Mouse (Mus musculus): ENCODE results near the gene Sun5.

The Sun5 gene

GRCm38 (mm10) chr2:153809921-153810320 is 61.0 kb downstream of the Sun5 start:
- in situ Hi-C loops (cut with MboI, MseI): loop anchor here (5.0 kb wide), 1 partner anchor 112 kb away; no protein-coding TSS in a partner anchor

- in situ Hi-C loops (cut with MboI, MseI): loop anchor here (5.0 kb wide), 1 partner anchor 113 kb away; no protein-coding TSS in a partner anchor
Measured at GRCm38 (mm10) chr2:153808841-153809240, 62.0 kb downstream of the Sun5 start.

- in situ Hi-C loops (cut with MboI, MseI): loop anchor here (5.0 kb wide), 1 partner anchor 114 kb away; no protein-coding TSS in a partner anchor
Measured at GRCm38 (mm10) chr2:153808146-153808545, 62.7 kb downstream of the Sun5 start.

- in situ Hi-C loops (cut with MboI, MseI): loop anchor here (5.0 kb wide), 1 partner anchor 115 kb away; no protein-coding TSS in a partner anchor
Measured at GRCm38 (mm10) chr2:153807464-153807863, 63.4 kb downstream of the Sun5 start.

Data from T-helper 1 cell (primary cell).